Mouse (Mus musculus) spleen, adult 2 months (tissue): ENCODE results near the gene Galnt2.

ENCODE experiments used
- CTCF ChIP-seq: fragments of 200-500 bp; IDR thresholded peaks from 2 replicates; pipeline ENCODE4 v1.5.1; 2011; ENCODE audit warnings: mild to moderate bottlenecking, inconsistent platforms; ENCODE audit not compliant: insufficient read depth, insufficient read length, insufficient replicate concordance; ENCODE audit errors: extremely low read depth
- POLR2A ChIP-seq: fragments of 200-500 bp; IDR thresholded peaks from 2 replicates; pipeline ENCODE4 v1.6.1; 2011; ENCODE audit warnings: low read depth, low read length, inconsistent platforms

GRCm38 (mm10) chr8:124265798-124266197, 34.6 kb downstream of the Galnt2 start:
- TF ChIP-seq CTCF (no peak), POLR2A (no peak)
